Mouse (Mus musculus): Measurements from ENCODE around the gene Gm10283.
A peak's percentile ranks its signal among the peaks of the same experiment; 100 is the strongest.
"Not testable (repeated sequence)": the region's sequence is repeated elsewhere in the genome, so short reads cannot be mapped to it uniquely, and the experiment has no call there.

The Gm10283 gene

DNA sequence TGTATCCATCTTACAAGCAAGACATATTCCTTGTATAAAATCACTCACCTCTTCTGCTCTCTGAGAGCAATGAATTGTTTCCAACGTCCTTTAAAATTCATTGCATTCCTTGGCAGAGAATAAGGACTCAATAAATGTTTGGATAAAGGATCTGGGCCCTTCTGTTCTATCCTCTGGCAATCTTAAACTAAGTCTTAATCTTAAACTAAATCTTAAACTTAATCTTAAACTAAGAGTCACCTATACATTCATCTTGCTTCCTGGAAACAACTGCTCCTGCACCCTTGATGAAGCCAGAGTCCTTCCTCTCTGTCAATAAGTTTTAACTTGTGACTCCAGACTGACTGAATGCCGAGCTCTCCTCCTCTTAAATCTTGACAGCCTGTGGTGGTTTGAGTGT, at the start of gene Gm10283:
Gm10283 (minus strand) TSS at position 101 of the 400 bp plus-strand sequence.
- no peak for DNase-seq (ENCODE audit: low spot score)

DNA sequence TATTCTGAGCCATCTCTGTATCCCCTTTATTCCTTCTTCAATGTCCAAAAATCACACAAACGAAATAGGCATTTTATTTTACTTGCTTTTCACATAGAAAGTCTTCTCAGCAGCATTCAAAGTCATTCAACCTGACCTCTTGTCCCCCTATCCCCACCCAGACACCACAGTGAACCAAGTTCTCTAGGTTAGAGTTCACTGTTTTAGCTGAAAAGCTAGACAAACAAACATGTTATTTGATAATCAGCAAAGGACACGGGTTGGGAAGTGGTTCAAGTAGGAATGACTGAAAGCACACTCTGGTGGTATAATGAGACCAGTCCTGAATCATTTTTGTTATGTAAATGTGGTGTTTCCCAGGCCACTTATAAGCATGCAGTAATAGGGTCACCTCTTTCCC, 31.9 kb upstream of the Gm10283 start:
- DNase-seq (ENCODE audit: low spot score), result no peak

DNA sequence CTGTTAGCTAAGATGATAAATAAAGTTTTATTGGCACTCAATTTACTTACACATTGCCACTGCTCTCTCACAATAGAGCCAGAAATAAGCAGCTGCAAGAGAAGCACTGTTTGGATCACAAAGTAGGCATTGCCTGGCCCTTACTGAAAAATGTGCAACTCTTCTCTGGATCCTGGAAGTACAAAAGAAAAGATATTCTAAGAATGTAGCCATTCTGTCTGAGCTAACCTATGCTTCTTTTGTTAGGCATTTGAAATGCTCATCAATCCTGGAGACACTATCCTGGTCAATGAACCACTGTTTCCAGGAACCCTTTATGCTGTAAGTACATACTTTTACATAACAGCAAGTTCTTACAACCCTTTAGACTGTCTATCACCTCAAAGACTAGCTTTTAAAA, 15.3 kb upstream of the Gm10283 start:
- DNase-seq (ENCODE audit: low spot score), result no peak

DNA sequence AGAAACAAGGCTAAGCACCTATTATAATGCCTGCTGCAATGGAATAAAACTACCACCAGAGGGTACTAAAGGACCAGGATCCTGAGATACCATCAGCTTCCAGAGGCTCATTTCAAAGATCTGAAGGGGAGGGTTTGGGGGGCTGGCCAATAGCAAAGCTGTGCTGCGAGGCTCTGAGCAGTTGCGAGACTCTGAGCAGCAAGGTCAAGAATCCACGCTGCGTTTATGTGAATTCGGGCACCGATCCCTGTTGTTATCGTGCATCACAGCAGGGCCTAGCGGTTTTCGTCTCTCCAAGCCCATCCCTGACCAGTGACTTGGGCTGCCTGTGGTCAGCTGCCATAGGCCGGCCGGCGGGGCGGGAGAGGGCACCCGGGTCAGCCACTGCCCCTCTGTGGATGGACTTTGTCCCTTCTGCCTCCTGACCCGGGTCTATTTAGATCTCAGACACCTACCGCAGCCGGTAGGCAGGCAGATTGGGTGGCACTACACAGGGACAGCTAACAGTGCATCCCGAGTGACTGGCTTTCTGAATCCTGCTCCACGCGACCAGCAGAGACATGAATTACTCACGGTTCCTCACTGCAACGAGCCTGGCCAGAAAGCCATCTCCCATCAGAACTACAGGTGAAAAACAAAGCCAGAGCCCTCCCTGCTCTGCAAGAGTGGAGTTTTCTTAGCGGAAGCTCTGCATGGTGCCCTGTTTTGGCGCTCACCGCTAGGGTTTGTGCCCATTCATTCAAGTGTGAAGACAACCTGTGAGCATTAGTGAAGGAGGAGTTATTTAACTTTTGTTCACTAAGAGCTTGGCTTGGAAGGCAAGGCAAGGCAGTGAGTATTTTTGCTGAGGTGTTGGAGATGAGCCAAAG, 2.9 kb upstream of the Gm10283 start, which contains the start of gene Aadat:
Aadat (plus strand) TSS at position 280 of the 869 bp plus-strand sequence.
- DNase-seq (ENCODE audit: low spot score), result peak; percentile 15

DNA sequence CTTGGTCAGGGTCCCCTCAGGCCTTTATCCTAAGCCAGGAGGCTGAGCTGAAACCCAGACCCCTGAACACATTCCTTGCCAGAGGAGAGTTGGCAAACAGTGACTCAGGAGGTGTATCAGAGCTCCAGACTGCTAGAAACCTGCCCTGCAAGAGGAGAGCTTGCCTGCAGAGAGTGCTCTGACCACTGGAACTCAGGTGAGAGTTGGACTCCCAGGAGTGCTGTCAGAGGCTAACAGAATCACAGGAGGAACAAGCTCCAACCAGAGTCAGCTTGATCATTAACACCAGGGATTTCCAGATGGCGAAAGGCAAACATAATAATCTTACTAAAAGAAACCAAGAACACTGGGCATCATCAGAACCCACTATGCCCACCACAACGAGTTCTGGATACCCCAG, 8.0 kb downstream of the Gm10283 start:
- DNase-seq (ENCODE audit: low spot score), result not testable (repeated sequence)

DNA sequence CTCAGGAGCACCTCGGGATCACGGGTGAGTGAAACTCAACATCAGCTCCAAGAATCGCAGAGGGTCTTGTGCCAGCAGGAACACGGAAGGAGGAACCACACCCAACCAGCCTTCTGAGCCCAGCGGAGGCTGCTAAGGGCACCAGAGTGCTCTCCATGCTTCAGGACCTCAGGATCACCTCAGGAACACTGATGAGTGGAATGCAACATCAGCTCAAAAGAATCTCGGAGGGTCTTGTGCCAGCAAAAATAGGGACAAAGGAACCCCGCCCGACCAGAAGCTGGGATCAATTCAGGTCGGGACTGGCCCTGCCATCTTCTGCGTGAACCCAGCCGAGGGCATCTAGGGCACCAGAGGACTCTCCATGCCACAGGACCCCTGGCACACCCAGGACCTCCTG, 8.4 kb downstream of the Gm10283 start:
- DNase-seq (ENCODE audit: low spot score), result no peak

DNA sequence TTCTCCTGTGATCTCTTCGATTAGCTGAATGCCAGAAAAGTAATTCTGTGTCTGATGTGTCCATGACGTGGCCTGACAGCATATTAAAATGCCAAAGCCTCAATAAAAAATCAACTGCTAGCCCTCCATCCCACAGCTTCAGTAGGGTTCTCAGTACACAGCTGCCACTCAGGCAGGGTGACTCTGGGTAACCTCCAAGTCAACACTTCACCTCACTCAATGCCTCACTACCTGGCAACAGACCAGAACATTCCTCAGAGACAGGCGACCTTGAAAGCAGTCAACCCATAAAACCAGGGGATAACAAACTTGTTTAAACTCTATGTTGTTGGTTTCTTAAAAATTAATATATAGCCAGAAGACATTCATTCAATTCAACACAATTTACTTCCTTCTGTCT, 10.5 kb downstream of the Gm10283 start:
- DNase-seq (ENCODE audit: low spot score), result no peak

DNA sequence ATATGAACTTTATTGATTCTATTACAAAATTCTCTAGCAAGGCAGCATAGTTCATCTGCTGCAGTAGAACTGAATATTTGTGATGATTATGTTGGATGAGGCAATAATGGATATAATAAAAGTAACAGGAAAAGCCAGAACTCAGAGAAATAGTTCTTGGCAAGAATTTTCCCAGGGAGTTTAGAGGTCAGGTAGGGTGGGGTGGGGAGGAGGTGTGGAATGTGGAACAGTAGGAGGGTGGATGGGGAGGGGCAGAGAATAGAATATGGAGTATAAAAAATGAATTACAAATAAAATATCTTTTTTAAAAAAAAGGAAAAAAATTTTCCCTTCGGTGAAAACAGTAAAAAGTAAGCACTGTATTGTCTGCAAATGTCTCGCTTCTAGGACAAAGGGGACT, 11.1 kb downstream of the Gm10283 start:
- no peak for DNase-seq (ENCODE audit: low spot score)

DNA sequence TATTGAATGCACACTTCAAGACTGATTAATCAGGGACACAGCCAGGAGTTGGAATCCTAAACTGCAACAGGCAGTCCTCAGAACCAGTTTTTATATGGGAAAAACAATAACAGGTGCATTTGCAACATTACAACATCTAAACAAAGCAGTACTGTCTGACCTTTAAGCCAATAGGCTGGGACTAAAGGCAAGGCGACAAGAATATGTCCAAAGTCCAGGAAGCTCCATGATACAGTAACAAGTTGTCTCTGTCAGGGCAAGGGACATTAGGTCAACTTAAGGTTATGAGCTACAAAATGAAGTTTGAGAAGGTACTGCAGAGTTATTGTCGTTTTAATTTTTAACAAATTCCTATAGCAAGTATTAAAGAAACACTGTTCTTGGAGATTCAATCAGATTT, 12.9 kb downstream of the Gm10283 start:
- no peak for DNase-seq (ENCODE audit: low spot score)

DNA sequence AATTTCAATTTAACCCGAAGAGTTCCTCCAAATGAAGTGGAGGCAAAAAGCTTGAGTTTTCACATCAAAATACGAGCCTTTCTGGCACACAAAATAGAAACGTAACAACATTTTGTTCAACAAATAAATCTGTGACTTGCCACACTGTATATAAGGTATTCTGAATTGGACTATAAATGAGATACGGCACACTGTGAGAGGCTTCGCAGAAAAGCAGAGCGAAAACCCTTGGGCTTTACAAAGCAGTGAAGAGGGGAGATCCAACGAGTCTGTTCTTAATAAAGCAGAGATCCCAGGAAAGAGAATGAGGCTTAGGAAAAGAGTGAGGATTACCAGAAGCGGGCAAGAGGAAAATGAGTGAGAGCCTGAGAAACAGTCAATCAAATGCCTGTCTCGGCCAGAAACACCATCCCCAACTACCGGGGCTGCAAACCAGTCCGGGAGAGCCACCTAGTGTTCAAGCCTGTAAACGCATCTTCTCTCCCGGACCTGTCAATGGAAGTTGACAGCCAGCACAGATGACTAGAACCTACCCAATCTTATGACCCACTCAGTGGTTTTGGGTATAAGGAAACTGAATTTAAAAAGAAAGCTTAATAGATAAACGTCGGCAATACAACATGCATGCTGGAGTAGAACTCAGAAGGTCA, 36.2 kb downstream of the Gm10283 start:
- peak; percentile 42 for DNase-seq (ENCODE audit: low spot score)

DNA sequence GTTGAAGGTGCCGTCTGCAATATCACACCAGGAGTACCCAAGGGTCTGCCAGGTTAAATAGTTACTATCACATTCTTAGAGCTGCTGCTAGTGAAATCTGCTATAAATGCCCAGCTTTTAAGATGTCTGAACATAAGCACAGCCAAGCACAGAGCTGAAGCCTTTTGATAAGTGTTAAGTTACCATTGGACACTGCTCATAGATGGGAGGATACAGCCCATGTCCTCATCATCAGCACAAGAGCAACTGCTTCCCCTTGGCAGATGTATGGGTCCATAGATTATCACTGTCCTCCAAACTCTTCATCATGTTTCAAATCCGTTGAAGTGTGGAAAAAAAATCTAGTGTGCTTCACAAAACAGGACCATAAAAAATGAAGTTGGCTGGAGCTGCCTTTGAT, 53.7 kb downstream of the Gm10283 start:
- DNase-seq (ENCODE audit: low spot score), result no peak

DNA sequence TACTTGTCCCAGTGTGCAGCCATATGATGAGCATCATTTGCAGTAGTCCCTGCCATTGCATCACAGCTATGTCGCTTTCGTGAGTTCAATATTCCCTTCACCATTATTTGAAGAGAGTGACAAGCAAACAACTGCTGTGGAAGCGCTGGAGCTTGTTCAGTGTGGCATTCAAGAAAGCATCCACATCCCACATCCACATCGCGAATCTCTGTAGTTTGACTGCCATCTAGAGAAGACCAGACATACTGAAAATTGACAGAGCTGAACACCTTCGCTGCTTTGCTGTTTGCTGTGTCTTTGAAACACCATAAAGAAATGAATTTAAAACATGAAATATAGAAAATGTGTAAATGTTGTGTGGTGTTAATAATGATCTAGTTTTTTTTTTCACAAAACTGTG, 58.0 kb downstream of the Gm10283 start:
- no peak for DNase-seq (ENCODE audit: low spot score)

DNA sequence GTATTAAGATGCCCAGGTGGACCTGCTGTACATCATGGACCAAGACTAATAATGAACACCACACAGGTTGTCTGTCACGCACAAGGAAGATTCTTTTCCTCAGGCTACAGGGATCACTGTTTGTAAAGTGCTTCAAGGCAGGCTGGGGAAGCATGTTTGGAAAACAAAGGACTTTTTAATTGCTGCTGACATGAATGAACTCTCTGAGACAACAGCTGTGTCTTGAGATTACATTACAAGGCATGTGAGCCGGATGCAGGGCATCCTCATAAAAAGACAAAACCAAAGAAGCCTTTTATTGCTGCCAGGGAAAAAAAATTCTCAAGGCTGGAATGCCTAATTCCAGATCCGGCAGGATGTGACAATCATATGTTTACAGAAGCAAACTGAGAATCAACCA, 64.4 kb downstream of the Gm10283 start:
- no peak for DNase-seq (ENCODE audit: low spot score)

DNA sequence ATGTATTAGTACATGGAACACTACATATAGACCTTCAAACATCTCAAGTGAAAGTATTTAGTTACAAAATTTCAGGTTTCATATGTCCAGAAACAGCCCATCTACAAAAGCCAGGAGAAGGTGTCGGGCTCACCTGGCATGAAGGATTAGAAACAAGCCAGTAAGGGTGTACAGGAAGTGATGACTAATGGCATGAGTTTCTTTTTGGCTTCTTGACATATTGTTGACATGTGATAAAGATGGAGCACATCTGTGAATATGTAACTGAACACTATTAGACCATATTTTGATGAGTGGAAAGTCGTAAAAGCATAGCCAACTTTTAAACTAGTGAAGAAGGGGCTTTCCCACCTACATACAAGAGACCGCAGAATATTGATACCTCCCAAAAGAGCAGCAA, 66.1 kb downstream of the Gm10283 start:
- DNase-seq (ENCODE audit: low spot score), result no peak

DNA sequence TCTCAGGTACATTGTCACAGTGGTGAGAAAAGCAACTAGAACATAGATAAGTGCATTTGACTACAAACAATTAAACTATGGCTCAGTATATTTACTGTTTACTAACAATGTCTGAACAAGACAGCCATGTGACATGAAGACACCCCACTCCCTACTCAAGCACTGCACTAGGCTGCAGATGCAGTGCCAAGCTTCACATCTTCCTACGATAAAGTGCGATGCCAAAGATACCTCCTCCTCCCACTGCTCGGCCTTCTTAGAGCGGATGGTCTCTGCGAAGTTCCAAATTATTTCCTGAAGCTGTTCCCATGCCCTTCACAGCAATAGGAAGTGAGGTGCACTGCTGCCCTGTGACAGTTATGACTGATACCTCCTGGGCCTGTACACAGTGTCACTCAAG, 70.3 kb downstream of the Gm10283 start:
- DNase-seq (ENCODE audit: low spot score), result no peak

DNA sequence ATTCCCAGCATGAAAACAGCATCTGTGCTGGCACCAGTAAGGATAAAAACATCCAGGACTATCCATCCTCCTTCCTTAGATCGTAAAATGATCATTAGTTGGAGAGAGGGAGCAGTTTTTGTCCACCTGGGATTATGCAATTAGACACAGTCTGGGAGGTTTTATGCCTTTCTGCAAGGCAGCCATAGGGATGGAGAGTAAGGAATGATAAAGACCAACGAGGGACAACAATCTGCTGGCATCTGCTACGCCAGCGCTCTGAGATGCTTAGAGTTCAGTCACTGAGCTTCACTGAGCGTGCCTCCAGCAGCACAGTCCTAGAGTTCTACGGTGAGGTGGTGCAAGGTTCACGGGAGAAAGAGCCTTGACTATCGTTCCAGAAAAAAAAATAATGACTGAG, 96.6 kb downstream of the Gm10283 start:
- no peak for DNase-seq (ENCODE audit: low spot score)

DNA sequence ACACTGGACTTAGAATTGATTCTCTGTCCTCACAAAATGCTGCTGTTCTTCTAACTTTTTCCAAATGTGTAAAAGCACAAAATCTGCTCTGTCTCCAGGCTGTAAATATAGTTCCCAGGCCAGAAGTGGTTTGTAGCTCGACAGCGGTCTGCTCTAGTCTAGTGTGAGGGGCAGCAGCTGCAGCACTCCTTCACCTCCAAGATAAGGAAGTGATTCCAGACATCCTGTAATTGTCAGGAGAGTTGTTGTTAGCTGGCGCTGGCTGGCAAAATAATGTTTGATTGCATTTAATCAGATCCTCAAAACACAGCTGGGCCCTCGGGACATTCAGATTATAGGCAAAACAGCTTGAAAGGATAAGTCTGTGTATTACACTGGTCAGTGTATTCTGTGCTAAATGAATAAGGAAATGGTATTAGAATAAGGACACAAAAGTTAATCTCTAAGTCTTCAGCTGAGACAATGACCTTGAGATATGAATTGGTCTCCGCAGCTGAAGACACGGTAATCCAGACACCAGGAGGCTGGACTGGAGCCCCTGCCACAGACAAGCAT, 97.9 kb downstream of the Gm10283 start:
- DNase-seq (ENCODE audit: low spot score), result no peak

DNA sequence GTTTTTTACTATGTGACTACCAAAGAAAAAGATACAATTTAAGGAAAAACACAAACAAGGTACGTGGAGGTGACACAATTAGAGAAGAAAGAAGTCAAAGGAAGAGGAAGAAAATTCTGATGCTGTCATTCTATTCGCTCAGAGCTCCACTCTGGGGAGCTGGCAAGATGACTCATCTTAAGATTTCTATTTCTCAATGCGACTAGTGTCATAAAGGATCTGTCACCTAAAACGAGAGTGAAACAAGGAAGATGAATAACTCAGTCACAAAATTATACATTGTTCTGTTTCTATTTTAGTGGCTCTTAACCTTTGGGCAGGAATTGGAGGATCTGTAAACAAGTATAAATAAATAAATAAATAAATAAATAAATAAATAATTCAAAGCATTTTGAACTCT, 109.3 kb downstream of the Gm10283 start:
- DNase-seq (ENCODE audit: low spot score), result no peak

DNA sequence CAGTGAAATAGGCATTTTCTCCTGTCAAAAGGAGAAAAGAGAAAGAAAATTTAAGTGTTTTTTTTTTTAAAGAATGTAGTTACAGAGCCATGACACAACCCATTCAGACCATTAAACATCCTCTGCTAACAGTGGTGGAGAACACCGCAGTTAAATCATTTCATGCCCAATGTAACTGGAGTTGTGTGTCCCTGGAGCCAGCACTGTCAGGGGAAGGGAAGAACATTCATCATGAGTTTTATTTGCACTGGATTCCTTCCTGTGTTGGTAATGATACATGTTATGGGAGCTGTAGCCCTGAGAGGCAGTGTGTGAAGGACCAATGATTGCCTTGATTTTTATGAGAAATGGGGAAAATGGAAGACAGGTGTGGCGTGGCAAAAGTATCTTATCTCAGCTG, 116.4 kb downstream of the Gm10283 start:
- no peak for DNase-seq (ENCODE audit: low spot score)
